ENCODE assay signal across 10 mouse cellular contexts in genomic region chr6:72981851-72982250, GRCm38 (mm10). TPM values are rescaled to one million over a fixed set of nuclear protein-coding genes. Genes with fewer than 3 reads are reported as not detected.
DNase-seq lines count a peak whose midpoint lies in the region; ATAC-seq and TF ChIP-seq lines count a peak whose summit lies in the region.
"Had no signal": no experiment of that assay in that cellular context is flagged by ENCODE, and none has a peak within 500 bp of the region (broad histone marks: within the 10 kb centered on the region; RNA-seq: fewer than 3 reads in every experiment).

No protein-coding gene starts in this region.

- intact Hi-C loops in gastrocnemius, adult 2 months (cut with DNase I): no loop called here
- intact Hi-C loops in gastrocnemius, postnatal 14 days (cut with DNase I; ENCODE audit: low total_unique reads): no loop called here

- peaks cover 3% of the 10 kb centered on the region; the same call in 1 of the 2 replicates for H3K4me1 ChIP-seq in thymus, adult 2 months (replicated peaks; ENCODE audit: control insufficient read depth, insufficient read depth, low read length)
- H3K4me1 ChIP-seq in hindbrain, embryonic 13.5 days (replicated peaks): 0 out of 2 replicates have a peak, but pooled peaks cover 6% of the 10 kb centered on the region
- H3K4me1 ChIP-seq: neural tube, embryonic 13.5 days had no signal

- no peaks in the 10 kb centered on the region for H3K9me3 ChIP-seq in hindbrain, embryonic 13.5 days
- H3K9me3 ChIP-seq: neural tube, embryonic 13.5 days had no signal

- no peaks in the 10 kb centered on the region for H3K27me3 ChIP-seq in thymus, adult 2 months (ENCODE audit: control insufficient read depth, insufficient read depth, low read length)
- 0 out of 2 replicates have a peak, but pooled peaks cover 5% of the 10 kb centered on the region for H3K27me3 ChIP-seq in hindbrain, embryonic 13.5 days
- H3K27me3 ChIP-seq: neural tube, embryonic 13.5 days had no signal

- no peaks in the 10 kb centered on the region for H3K36me3 ChIP-seq in thymus, adult 2 months (ENCODE audit: control insufficient read depth, insufficient read depth, low read length)
- no peaks in the 10 kb centered on the region for H3K36me3 ChIP-seq in hindbrain, embryonic 13.5 days
- H3K36me3 ChIP-seq: neural tube, embryonic 13.5 days had no signal

- TF ChIP-seq POLR2A in thymus, adult 2 months (IDR thresholded peaks at IDR 0.05; ENCODE audit: control insufficient read depth, extremely low read depth, insufficient read depth, low read length, poor library complexity): no peak

- 18% methylated on average over 6 of the region's 6 CpGs for WGBS in thymus, adult 2 months
- 78% methylated on average over 6 of the region's 6 CpGs for WGBS in hindbrain, embryonic 13.5 days

- H3K4me3 ChIP-seq in gastrocnemius, adult 2 months: peak overlapping the region; percentile 48
- no peak overlapping the region for H3K4me3 ChIP-seq in thymus, adult 2 months (ENCODE audit: control insufficient read depth, insufficient read depth, low read length)
- no peak overlapping the region for H3K4me3 ChIP-seq in hindbrain, embryonic 13.5 days
- H3K4me3 ChIP-seq: neural tube, embryonic 13.5 days had no signal

- H3K4me2 ChIP-seq in hindbrain, embryonic 13.5 days: no peak overlapping the region
- H3K4me2 ChIP-seq: neural tube, embryonic 13.5 days had no signal

- no peak overlapping the region for H3K9ac ChIP-seq in hindbrain, embryonic 13.5 days
- H3K9ac ChIP-seq: neural tube, embryonic 13.5 days had no signal

- no peak for DNase-seq in gastrocnemius, adult 2 months
- no peak for DNase-seq in gastrocnemius, postnatal 14 days
- DNase-seq in thymus, postnatal 14 days: peak; percentile 49
- DNase-seq in thymus, adult 2 months: no peak
- DNase-seq in kidney, postnatal 36 days: peak; percentile 31 to 33
- DNase-seq in gastrocnemius, postnatal 25 days: no peak
- DNase-seq: cerebellum, adult 8-10 months had no signal

- no peak for TF ChIP-seq CTCF in gastrocnemius, adult 2 months (IDR thresholded peaks at IDR 0.05)
- no peak for TF ChIP-seq CTCF in thymus, adult 2 months (IDR thresholded peaks at IDR 0.05; ENCODE audit: borderline replicate concordance, control insufficient read depth, extremely low read depth, insufficient read depth, low read length, poor library complexity)

- peak overlapping the region; percentile 78 for H3K27ac ChIP-seq in gastrocnemius, adult 2 months
- no peak overlapping the region for H3K27ac ChIP-seq in thymus, adult 2 months (ENCODE audit: control insufficient read depth, insufficient read depth, low read length)
- H3K27ac ChIP-seq in hindbrain, embryonic 13.5 days: no peak overlapping the region
- H3K27ac ChIP-seq: neural tube, embryonic 13.5 days had no signal

- no peak for ATAC-seq in erythroblast, adult 5-6 weeks (replicated peaks; ENCODE audit: low FRiP score, poor library complexity, severe bottlenecking)
- ATAC-seq in hindbrain, embryonic 13.5 days (ENCODE audit: low FRiP score): no peak

RNA-seq across cellular contexts. Expression of gene Tmsb10, which starts 23.3 kb away (rescaled TPM):
- 10 to 100 TPM; 30.1 to 67.9 TPM for total RNA-seq in gastrocnemius, adult 2 months (2021)
- 100 to 1,000 TPM; 225 to 328 TPM for total RNA-seq in gastrocnemius, postnatal 14 days (2021)
- polyA plus RNA-seq in thymus, adult 2 months (2012; rRNA removed): 177 and 186 TPM in 2 replicates
- 232 and 262 TPM in 2 replicates for total RNA-seq in erythroblast, adult 5-6 weeks (2015; ENCODE audit: low replicate concordance)
- total RNA-seq in erythroblast, adult 5-6 weeks (2017; ENCODE audit: low replicate concordance): 123 and 173 TPM in 2 replicates
- polyA plus RNA-seq in hindbrain, embryonic 13.5 days (2015; fragmentation: Nextera tagmentation; extraction: Ambion mirVana): 5,412 and 5,881 TPM in 2 replicates
- total RNA-seq in gastrocnemius, postnatal 25 days (2021): 100 to 1,000 TPM in 1 of 2 experiments, 10 to 100 TPM in 1; 81.7 to 136 TPM

Comparison
In these comparisons a context has a peak if more than half of its experiments do, and no peak if none do; other contexts are left out.
1. DNase-seq: peak in thymus, postnatal 14 days (single experiment) and kidney, postnatal 36 days (2 of 2); none in gastrocnemius, adult 2 months (single experiment), gastrocnemius, postnatal 14 days (single experiment), thymus, adult 2 months (single experiment) and gastrocnemius, postnatal 25 days (single experiment).